Mouse (Mus musculus): ENCODE measurements around the gene Prox2.
A peak's percentile ranks its signal among the peaks of the same experiment; 100 is the strongest.
"Not testable (repeated sequence)": the region's sequence is repeated elsewhere in the genome, so short reads cannot be mapped to it uniquely, and the experiment has no call there.

The Prox2 gene

GRCm38 (mm10) chr12:85110698-85111592, at the start of gene Prox2, which contains the start of gene Dlst:
Gene Prox2 (minus strand): TSS chr12:85110759.
Gene Dlst (plus strand): TSS chr12:85110833.
- DNase-seq (ENCODE audit: extremely low spot score, low read depth, low spot score), result no peak

GRCm38 (mm10) chr12:85159592-85159991, 49.0 kb upstream of the Prox2 start:
- DNase-seq (ENCODE audit: extremely low spot score, low read depth, low spot score), result no peak

DNA sequence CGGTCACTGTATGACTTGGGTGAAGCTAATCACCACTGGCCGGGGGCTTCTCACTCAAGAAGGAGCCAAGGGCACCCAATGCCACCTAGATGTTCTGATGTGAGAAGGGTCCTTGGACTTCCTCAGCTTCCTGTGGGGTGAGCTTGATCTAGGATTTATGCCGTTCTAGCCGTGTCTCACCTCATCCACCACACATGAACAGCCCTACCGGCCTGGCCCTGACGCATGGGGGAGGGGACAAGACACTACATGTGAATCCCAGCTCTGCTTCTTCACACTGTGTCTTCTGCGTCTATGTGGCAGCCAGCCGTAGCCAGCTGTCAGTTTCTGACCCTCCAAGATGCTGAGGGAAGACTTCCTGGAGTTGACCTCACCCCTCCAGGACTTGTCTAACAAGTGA, 48.2 kb upstream of the Prox2 start:
- no peak for DNase-seq (ENCODE audit: extremely low spot score, low read depth, low spot score)

GRCm38 (mm10) chr12:85157797-85158460, 47.4 kb upstream of the Prox2 start:
- no peak for DNase-seq (ENCODE audit: extremely low spot score, low read depth, low spot score)

GRCm38 (mm10) chr12:85156324-85156723, 45.8 kb upstream of the Prox2 start:
- DNase-seq (ENCODE audit: extremely low spot score, low read depth, low spot score), result no peak

DNA sequence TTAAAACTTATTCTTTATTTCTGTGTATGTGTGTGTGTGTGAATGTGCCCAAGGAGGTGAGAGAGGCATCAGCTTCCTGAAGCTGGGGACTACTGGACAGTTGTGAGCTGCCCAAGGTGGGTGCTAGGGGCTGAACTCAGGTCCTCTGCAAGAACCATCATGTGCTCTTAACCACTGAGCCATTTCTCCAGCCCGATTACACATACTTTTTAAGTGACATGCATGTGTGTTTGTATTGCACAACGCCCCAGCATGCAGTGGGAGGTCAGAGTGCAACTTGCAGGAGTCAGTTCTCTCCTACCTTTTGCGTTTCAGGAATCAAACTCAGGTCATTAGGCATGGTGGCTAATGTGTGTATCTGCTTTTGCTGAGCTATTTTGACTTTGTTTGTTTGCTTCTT, 42.5 kb upstream of the Prox2 start:
- no peak for DNase-seq (ENCODE audit: extremely low spot score, low read depth, low spot score)

- no peak for DNase-seq (ENCODE audit: extremely low spot score, low read depth, low spot score)
These were observed 40.6 kb upstream of the Prox2 start, which contains the start of gene Rps6kl1 for GRCm38 (mm10) chr12:85151002-85151774. Gene Rps6kl1 (minus strand): TSS chr12:85151264.

DNA sequence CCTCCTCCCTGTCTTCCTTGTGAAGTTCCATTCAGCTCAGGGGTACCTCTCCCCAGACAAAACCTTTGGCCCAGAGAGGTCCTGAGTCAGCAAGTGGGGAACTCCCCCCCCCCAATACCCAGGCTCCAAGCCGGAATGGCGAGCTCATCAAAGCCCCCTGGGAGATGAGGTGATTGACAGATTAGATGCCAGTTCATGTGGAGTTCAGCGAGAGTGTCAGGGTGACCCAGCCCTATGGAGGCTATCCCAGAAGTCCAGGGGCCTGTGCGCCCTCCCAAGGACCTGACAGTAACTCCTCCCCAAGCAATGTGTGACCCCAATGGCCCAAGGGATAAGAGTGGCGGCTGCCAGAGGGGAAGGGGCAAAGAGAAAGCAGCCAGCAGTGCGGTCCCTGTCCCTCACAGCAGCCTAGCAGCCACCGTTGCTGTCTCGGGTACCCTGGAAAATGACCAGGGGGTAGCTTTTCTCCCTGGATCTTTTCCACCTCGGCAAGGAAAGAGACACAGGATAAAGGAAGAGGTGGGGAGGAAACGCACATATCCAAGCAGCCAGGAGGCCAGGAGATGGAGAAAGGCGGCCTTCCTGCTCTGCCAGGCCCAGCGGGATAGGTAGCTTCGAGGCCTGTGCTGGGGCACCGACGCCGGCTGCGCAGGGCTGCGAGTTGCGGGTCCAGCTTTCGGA, 39.9 kb upstream of the Prox2 start:
- no peak for DNase-seq (ENCODE audit: extremely low spot score, low read depth, low spot score)

- DNase-seq (ENCODE audit: extremely low spot score, low read depth, low spot score), result no peak
These were observed 36.3 kb upstream of the Prox2 start for GRCm38 (mm10) chr12:85146881-85147280.

DNA sequence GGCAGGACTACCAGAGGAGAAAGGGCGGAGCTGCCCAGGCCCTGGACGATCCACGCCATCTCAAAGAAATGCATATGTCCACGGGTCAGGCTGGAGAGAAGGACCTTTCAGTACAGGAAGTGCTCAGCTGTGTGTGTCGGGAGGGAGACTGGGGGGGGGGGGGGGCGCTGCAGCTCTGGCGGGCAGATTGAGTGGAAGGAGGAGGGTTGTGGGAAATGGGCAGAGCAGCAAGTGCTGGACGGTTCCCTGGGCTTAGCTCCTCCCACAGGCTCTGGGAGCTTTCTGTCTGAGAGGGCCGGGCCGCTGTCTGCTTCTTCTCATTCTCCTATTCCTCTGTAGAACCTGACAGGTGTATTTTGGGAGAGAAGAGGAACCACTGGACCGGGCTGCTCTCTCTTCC, 35.8 kb upstream of the Prox2 start:
- DNase-seq (ENCODE audit: extremely low spot score, low read depth, low spot score), result no peak

- no peak for DNase-seq (ENCODE audit: extremely low spot score, low read depth, low spot score)
These were observed 35.1 kb upstream of the Prox2 start for GRCm38 (mm10) chr12:85145630-85146029.

GRCm38 (mm10) chr12:85144821-85145220, 34.3 kb upstream of the Prox2 start:
- DNase-seq (ENCODE audit: extremely low spot score, low read depth, low spot score), result no peak

DNA sequence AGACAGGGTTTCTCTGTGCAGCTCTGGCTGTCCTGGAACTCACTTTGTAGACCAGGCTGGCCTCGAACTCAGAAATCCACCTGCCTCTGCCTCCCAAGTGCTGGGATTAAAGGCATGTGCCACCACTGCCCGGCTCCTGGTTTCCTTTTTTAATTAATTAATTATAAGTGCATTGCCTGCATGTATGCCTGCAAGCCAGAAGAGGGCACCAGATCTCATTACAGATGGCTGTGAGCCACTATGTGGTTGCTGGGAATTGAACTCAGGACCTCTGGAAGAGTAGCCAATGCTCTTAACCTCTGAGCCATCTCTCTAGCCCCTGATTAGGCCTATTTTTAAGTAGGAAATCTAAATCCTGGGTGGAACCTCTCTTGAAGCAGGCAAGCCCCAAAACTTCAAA, 33.7 kb upstream of the Prox2 start:
- not testable (repeated sequence) for DNase-seq (ENCODE audit: extremely low spot score, low read depth, low spot score)

DNA sequence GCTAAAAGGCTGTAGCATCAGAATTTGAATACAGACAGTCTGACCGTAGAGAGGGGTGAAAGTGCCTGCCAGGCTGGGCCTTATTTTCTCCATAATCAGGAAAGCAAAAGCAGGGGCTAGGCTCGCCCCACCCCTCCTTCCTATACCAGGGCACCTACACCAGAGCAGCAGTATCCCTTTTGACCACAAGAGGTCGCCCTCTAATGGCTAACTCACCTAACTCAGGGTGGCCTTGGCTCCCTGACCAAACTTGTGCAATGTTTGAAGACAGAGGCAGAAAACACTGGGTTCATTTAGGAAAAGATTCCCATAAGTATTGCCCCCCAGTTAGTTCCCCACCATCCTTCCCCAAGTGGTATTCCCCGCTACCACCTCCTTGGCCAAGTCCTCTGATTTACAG, 32.2 kb upstream of the Prox2 start:
- peak; percentile 95 for DNase-seq (ENCODE audit: extremely low spot score, low read depth, low spot score)

- no peak for DNase-seq (ENCODE audit: extremely low spot score, low read depth, low spot score)
These were observed 30.5 kb upstream of the Prox2 start for GRCm38 (mm10) chr12:85141096-85141495.

GRCm38 (mm10) chr12:85140036-85140701, 29.6 kb upstream of the Prox2 start:
- DNase-seq (ENCODE audit: extremely low spot score, low read depth, low spot score), result no peak

GRCm38 (mm10) chr12:85136627-85137026, 26.1 kb upstream of the Prox2 start:
- DNase-seq (ENCODE audit: extremely low spot score, low read depth, low spot score), result no peak

DNA sequence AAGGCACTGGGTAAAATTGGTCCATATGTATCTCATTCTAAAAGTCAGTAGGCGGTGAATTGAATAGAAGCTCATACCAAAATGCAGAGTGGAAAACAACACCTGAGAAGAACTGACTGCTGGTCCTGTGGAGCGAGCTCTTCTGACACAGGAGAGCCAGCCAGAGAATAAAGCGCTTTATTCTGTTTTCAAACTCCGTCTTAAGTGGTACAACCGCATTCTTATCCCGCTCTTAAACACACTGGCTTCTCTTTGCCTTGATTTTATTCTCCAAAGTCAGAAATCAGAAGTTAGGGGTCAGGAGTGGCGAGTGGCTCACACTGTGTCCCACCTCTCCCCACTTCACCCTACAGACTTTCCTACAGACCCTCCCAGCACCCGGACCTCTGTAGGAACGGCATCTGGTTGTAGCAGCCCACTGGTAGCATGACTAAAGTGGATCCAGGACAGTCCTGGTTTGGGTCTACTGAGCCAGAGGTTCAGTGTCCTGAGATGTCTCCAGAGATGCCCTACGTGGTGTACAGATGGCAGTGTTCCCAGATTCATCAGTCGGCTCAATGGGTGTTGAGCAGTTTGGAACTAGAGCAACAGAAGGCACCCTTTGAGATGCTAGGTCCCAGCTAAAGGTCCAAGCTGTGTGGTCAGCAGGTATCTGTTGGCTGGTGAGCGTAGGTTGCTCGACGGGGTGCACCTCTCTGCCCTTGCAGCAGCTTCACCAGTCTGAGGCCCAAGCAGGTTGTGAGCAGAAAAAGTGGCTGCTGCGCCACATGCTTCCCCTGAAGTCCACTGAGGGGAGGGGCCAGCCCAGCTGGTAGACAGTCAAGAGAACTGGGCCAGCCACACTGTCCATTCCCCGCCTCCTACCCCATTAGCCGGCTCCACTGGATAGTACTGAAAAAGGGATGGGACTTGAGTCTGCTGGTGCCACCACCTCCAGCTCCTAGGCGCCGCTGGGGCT, 25.2 kb upstream of the Prox2 start:
- no peak for DNase-seq (ENCODE audit: extremely low spot score, low read depth, low spot score)

All from hindlimb bud, embryonic 11.5 days (tissue).